Mouse (Mus musculus): ENCODE measurements around the gene Hmgxb4. TPM values are rescaled to one million over a fixed set of nuclear protein-coding genes. Genes with fewer than 3 reads are reported as not detected.

Gene Hmgxb4
- polyA plus RNA-seq, 1 experiment from 2014 or later: 37.7 TPM

- Histone ChIP-seq H3K36me3 (peaks cover 27% of the 10 kb centered on the region), H3K4me2 (no peak overlapping the region), H3K9ac (no peak overlapping the region), H3K27me3 (no peaks in the 10 kb centered on the region), H3K9me3 (no peaks in the 10 kb centered on the region), H3K4me3 (no peak overlapping the region), H3K4me1 (no peaks in the 10 kb centered on the region), H3K27ac (no peak overlapping the region)
- 81% methylated on average over 4 of the region's 4 CpGs for WGBS
- ATAC-seq (ENCODE audit: insufficient number of reproducible peaks, low FRiP score, low TSS enrichment, low read depth): no peak
These were observed 60.2 kb downstream of the Hmgxb4 start for GRCm38 (mm10) chr8:75053342-75053741.

DNA sequence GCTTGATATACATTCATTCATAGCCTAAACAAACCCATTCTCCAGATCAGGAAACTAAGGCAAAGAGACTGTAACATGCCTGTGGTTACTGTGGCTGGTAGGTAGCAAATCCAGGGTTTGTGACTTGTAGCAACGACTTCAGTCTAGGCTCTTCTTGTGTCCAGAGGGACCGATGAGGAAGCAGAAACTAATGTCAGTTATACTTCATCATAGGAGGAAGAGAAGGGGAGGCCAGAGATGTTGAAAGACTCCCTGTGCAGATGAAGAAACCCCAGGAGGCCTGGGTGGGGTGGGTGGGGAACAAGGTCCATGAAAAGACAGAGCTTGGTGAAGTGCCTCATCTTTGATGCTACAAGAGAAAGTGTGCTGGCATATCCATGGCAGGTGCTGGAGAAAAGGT lies 62.5 kb downstream of the Hmgxb4 start:
- H3K27me3 ChIP-seq: no peaks in the 10 kb centered on the region
- no peak for ATAC-seq (ENCODE audit: insufficient number of reproducible peaks, low FRiP score, low TSS enrichment, low read depth)
- H3K4me3 ChIP-seq: no peak overlapping the region
- H3K9me3 ChIP-seq: no peaks in the 10 kb centered on the region
- H3K4me1 ChIP-seq: no peaks in the 10 kb centered on the region
- no peak overlapping the region for H3K4me2 ChIP-seq
- no peak overlapping the region for H3K9ac ChIP-seq
- peaks cover 38% of the 10 kb centered on the region for H3K36me3 ChIP-seq
- H3K27ac ChIP-seq: no peak overlapping the region
- WGBS: 87% methylated on average over 2 of the region's 2 CpGs

- no peak for ATAC-seq (ENCODE audit: insufficient number of reproducible peaks, low FRiP score, low TSS enrichment, low read depth)
These were observed 66.9 kb downstream of the Hmgxb4 start for GRCm38 (mm10) chr8:75060022-75060421.

GRCm38 (mm10) chr8:75060815-75061214 lies 67.7 kb downstream of the Hmgxb4 start:
- no peaks in the 10 kb centered on the region for H3K27me3 ChIP-seq
- 79% methylated on average over 2 of the region's 2 CpGs for WGBS
- no peak overlapping the region for H3K9ac ChIP-seq
- H3K9me3 ChIP-seq: no peaks in the 10 kb centered on the region
- H3K36me3 ChIP-seq: peaks cover 56% of the 10 kb centered on the region
- H3K4me3 ChIP-seq: no peak overlapping the region
- H3K27ac ChIP-seq: no peak overlapping the region
- no peaks in the 10 kb centered on the region for H3K4me1 ChIP-seq
- no peak for ATAC-seq (ENCODE audit: insufficient number of reproducible peaks, low FRiP score, low TSS enrichment, low read depth)
- H3K4me2 ChIP-seq: no peak overlapping the region

More at GRCm38 (mm10) chr8:75060022-75060421, 66.9 kb downstream of the Hmgxb4 start:
- Histone ChIP-seq H3K4me2 (no peak overlapping the region), H3K27me3 (no peaks in the 10 kb centered on the region), H3K4me3 (no peak overlapping the region), H3K9me3 (no peaks in the 10 kb centered on the region), H3K4me1 (no peaks in the 10 kb centered on the region), H3K36me3 (peaks cover 50% of the 10 kb centered on the region), H3K9ac (no peak overlapping the region), H3K27ac (no peak overlapping the region)
- WGBS: 77% methylated on average over 6 of the region's 6 CpGs

- 71% methylated on average over 3 of the region's 3 CpGs for WGBS
- Histone ChIP-seq H3K36me3 (peaks cover 52% of the 10 kb centered on the region), H3K4me2 (no peak overlapping the region), H3K9ac (no peak overlapping the region), H3K27ac (no peak overlapping the region), H3K4me1 (no peaks in the 10 kb centered on the region), H3K9me3 (no peaks in the 10 kb centered on the region), H3K4me3 (no peak overlapping the region), H3K27me3 (no peaks in the 10 kb centered on the region)
- no peak for ATAC-seq (ENCODE audit: insufficient number of reproducible peaks, low FRiP score, low TSS enrichment, low read depth)
These were observed 70.1 kb downstream of the Hmgxb4 start for GRCm38 (mm10) chr8:75063290-75063689.

DNA sequence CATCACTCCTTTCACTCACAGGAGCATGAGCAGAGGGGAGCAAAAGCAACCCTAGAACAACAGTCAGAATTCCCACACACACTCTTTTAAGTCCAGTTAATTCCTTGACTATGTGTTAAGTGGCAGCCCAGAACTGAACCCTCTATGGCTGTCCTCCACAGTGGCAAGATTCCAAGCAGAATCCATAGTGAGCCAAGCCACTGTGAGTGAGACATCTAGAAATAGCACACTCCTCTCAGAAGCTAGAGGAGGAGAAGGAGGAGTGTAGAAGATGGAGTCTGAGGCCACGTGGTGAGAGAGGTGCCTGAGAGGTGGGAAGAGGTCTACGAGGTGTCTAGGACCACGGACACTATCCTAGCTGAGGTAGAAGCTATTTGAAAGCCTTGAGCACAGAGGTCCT lies 71.6 kb downstream of the Hmgxb4 start:
- Histone ChIP-seq H3K9me3 (no peaks in the 10 kb centered on the region), H3K27ac (no peak overlapping the region), H3K27me3 (no peaks in the 10 kb centered on the region), H3K9ac (no peak overlapping the region), H3K4me3 (no peak overlapping the region), H3K4me1 (no peaks in the 10 kb centered on the region), H3K4me2 (no peak overlapping the region), H3K36me3 (peaks cover 45% of the 10 kb centered on the region)
- ATAC-seq (ENCODE audit: insufficient number of reproducible peaks, low FRiP score, low TSS enrichment, low read depth): no peak
- WGBS: 91% methylated on average over 3 of the region's 3 CpGs

GRCm38 (mm10) chr8:75067287-75067686 lies 74.1 kb downstream of the Hmgxb4 start:
- H3K9ac ChIP-seq: no peak overlapping the region
- H3K9me3 ChIP-seq: no peaks in the 10 kb centered on the region
- H3K36me3 ChIP-seq: peaks cover 35% of the 10 kb centered on the region
- 71% methylated on average over 6 of the region's 6 CpGs for WGBS
- no peak for ATAC-seq (ENCODE audit: insufficient number of reproducible peaks, low FRiP score, low TSS enrichment, low read depth)
- H3K27ac ChIP-seq: no peak overlapping the region
- H3K4me1 ChIP-seq: 0 out of 2 replicates have a peak, but pooled peaks cover 2% of the 10 kb centered on the region
- no peaks in the 10 kb centered on the region for H3K27me3 ChIP-seq
- no peak overlapping the region for H3K4me3 ChIP-seq
- no peak overlapping the region for H3K4me2 ChIP-seq

GRCm38 (mm10) chr8:75070297-75070696 lies 77.1 kb downstream of the Hmgxb4 start:
- Histone ChIP-seq H3K4me1 (0 out of 2 replicates have a peak, but pooled peaks cover 2% of the 10 kb centered on the region), H3K4me3 (no peak overlapping the region), H3K9ac (no peak overlapping the region), H3K27ac (no peak overlapping the region), H3K4me2 (no peak overlapping the region), H3K36me3 (0 out of 2 replicates have a peak, but pooled peaks cover 17% of the 10 kb centered on the region), H3K27me3 (no peaks in the 10 kb centered on the region), H3K9me3 (no peaks in the 10 kb centered on the region)
- WGBS: 80% methylated on average over 1 of the region's 1 CpGs
- no peak for ATAC-seq (ENCODE audit: insufficient number of reproducible peaks, low FRiP score, low TSS enrichment, low read depth)

DNA sequence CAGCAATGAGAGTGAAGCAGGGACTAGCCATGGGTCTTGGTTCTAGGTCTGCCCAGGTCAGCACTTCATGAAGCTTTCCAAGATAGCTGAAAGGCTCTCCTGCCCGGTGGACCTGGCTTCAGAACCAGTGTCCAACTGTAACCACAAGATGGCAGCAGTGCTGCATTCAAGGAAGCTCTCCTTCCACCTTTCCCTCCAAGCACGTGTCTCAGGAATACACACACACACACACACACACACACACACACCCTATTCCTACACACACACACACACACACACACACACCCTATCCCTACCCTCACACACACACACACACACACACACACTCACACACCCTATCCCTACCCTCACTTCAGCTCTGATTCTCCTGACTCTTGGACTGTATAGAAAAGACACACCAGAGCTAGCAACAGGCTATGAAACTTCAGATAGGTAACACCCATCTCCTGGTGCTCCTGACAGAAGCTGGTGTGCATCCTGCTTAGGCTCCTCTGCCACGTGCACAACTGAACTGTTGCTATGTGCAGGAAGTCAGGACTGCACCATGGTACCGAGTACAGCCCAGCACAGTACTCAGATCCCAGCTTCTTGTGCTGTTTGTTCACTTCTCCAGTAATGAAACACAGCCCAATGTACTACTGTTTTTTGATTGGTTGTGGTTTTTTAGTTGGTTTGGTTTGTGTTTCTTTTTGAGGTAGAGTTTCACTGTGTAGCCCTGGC lies 78.6 kb downstream of the Hmgxb4 start:
- no peak overlapping the region for H3K4me2 ChIP-seq
- no peak overlapping the region for H3K9ac ChIP-seq
- H3K27me3 ChIP-seq: no peaks in the 10 kb centered on the region
- 26% methylated on average over 4 of the region's 4 CpGs for WGBS
- no peak overlapping the region for H3K27ac ChIP-seq
- ATAC-seq (ENCODE audit: insufficient number of reproducible peaks, low FRiP score, low TSS enrichment, low read depth): peak; percentile 32; the same call in 1 of the 2 replicates
- H3K4me3 ChIP-seq: no peak overlapping the region
- no peaks in the 10 kb centered on the region for H3K9me3 ChIP-seq
- 0 out of 2 replicates have a peak, but pooled peaks cover 6% of the 10 kb centered on the region for H3K36me3 ChIP-seq
- 0 out of 2 replicates have a peak, but pooled peaks cover 2% of the 10 kb centered on the region for H3K4me1 ChIP-seq

- Histone ChIP-seq H3K4me3 (no peak overlapping the region), H3K27ac (no peak overlapping the region), H3K27me3 (no peaks in the 10 kb centered on the region), H3K4me2 (no peak overlapping the region), H3K9ac (no peak overlapping the region), H3K9me3 (no peaks in the 10 kb centered on the region), H3K36me3 (no peaks in the 10 kb centered on the region), H3K4me1 (0 out of 2 replicates have a peak, but pooled peaks cover 2% of the 10 kb centered on the region)
- 70% methylated on average over 1 of the region's 1 CpGs for WGBS
- ATAC-seq (ENCODE audit: insufficient number of reproducible peaks, low FRiP score, low TSS enrichment, low read depth): no peak
These were observed 81.7 kb downstream of the Hmgxb4 start for GRCm38 (mm10) chr8:75074876-75075275.

GRCm38 (mm10) chr8:75078215-75078614 lies 85.1 kb downstream of the Hmgxb4 start:
- 71% methylated on average over 1 of the region's 1 CpGs for WGBS
- H3K4me3 ChIP-seq: no peak overlapping the region
- no peak for ATAC-seq (ENCODE audit: insufficient number of reproducible peaks, low FRiP score, low TSS enrichment, low read depth)
- H3K27ac ChIP-seq: no peak overlapping the region
- no peaks in the 10 kb centered on the region for H3K27me3 ChIP-seq
- H3K36me3 ChIP-seq: no peaks in the 10 kb centered on the region
- no peak overlapping the region for H3K4me2 ChIP-seq
- peaks cover under 1% of the 10 kb centered on the region; the same call in 1 of the 2 replicates for H3K4me1 ChIP-seq
- H3K9me3 ChIP-seq: no peaks in the 10 kb centered on the region
- no peak overlapping the region for H3K9ac ChIP-seq

GRCm38 (mm10) chr8:75078851-75079250 lies 85.7 kb downstream of the Hmgxb4 start:
- H3K9ac ChIP-seq: no peak overlapping the region
- no peak for ATAC-seq (ENCODE audit: insufficient number of reproducible peaks, low FRiP score, low TSS enrichment, low read depth)
- 95% methylated on average over 9 of the region's 9 CpGs for WGBS
- H3K4me2 ChIP-seq: no peak overlapping the region
- H3K36me3 ChIP-seq: no peaks in the 10 kb centered on the region
- no peaks in the 10 kb centered on the region for H3K9me3 ChIP-seq
- peaks cover 4% of the 10 kb centered on the region; the same call in 1 of the 2 replicates for H3K4me1 ChIP-seq
- H3K27me3 ChIP-seq: no peaks in the 10 kb centered on the region
- H3K27ac ChIP-seq: no peak overlapping the region
- H3K4me3 ChIP-seq: no peak overlapping the region
